Mouse (Mus musculus): ENCODE measurements around the gene Atp6v0e2. TPM values are rescaled to one million over a fixed set of nuclear protein-coding genes. Genes with fewer than 3 reads are reported as not detected.
A peak's percentile ranks its signal among the peaks of the same experiment; 100 is the strongest.

The Atp6v0e2 gene
- total RNA-seq, 2 experiments from 2014 or later = 454 to 498 TPM

- peak; percentile 51 to 83 for DNase-seq (ENCODE audit: extremely low spot score in 1 of 2, low spot score in 1 of 2)
Observed at GRCm38 (mm10) chr6:48538841-48539737, 1.7 kb downstream of the Atp6v0e2 start.

GRCm38 (mm10) chr6:48539860-48540259, 2.4 kb downstream of the Atp6v0e2 start:
- DNase-seq (ENCODE audit: extremely low spot score in 1 of 2, low spot score in 1 of 2) = no peak

GRCm38 (mm10) chr6:48540721-48541120, 3.3 kb downstream of the Atp6v0e2 start:
- DNase-seq (ENCODE audit: extremely low spot score in 1 of 2, low spot score in 1 of 2) = no peak

- DNase-seq (ENCODE audit: extremely low spot score in 1 of 2, low spot score in 1 of 2) = no peak
Observed at GRCm38 (mm10) chr6:48541560-48542450, 4.4 kb downstream of the Atp6v0e2 start.

GRCm38 (mm10) chr6:48542631-48543030, 5.2 kb downstream of the Atp6v0e2 start:
- no peak for DNase-seq (ENCODE audit: extremely low spot score in 1 of 2, low spot score in 1 of 2)

GRCm38 (mm10) chr6:48545251-48545650, 7.8 kb downstream of the Atp6v0e2 start:
- no peak for DNase-seq (ENCODE audit: extremely low spot score in 1 of 2, low spot score in 1 of 2)

- peak in 1 of 2 experiments; percentile 54 for DNase-seq (ENCODE audit: extremely low spot score in 1 of 2, low spot score in 1 of 2)
Observed at GRCm38 (mm10) chr6:48546271-48546670, 8.9 kb downstream of the Atp6v0e2 start.

- no peak for DNase-seq (ENCODE audit: extremely low spot score in 1 of 2, low spot score in 1 of 2)
Observed at GRCm38 (mm10) chr6:48546858-48547257, 9.4 kb downstream of the Atp6v0e2 start.

GRCm38 (mm10) chr6:48548314-48548713, 10.9 kb downstream of the Atp6v0e2 start:
- DNase-seq (ENCODE audit: extremely low spot score in 1 of 2, low spot score in 1 of 2) = no peak

GRCm38 (mm10) chr6:48552918-48553317, 15.5 kb downstream of the Atp6v0e2 start:
- no peak for DNase-seq (ENCODE audit: extremely low spot score in 1 of 2, low spot score in 1 of 2)

- DNase-seq (ENCODE audit: extremely low spot score in 1 of 2, low spot score in 1 of 2) = no peak
Observed at GRCm38 (mm10) chr6:48553819-48554218, 16.4 kb downstream of the Atp6v0e2 start.

- DNase-seq (ENCODE audit: extremely low spot score in 1 of 2, low spot score in 1 of 2) = peak; percentile 97 to 98
Observed at GRCm38 (mm10) chr6:48554280-48555103, 17.1 kb downstream of the Atp6v0e2 start, which contains the start of gene Lrrc61. TSS of gene Lrrc61 (plus strand) at chr6:48554796.

GRCm38 (mm10) chr6:48555104-48555890, 17.9 kb downstream of the Atp6v0e2 start:
- DNase-seq (ENCODE audit: extremely low spot score in 1 of 2, low spot score in 1 of 2) = peak in 1 of 2 experiments; percentile 26

- DNase-seq (ENCODE audit: extremely low spot score in 1 of 2, low spot score in 1 of 2) = no peak
Observed at GRCm38 (mm10) chr6:48555956-48556355, 18.5 kb downstream of the Atp6v0e2 start.

GRCm38 (mm10) chr6:48565693-48566310, 28.4 kb downstream of the Atp6v0e2 start:
- DNase-seq (ENCODE audit: extremely low spot score in 1 of 2, low spot score in 1 of 2) = no peak

GRCm38 (mm10) chr6:48566312-48566711, 28.9 kb downstream of the Atp6v0e2 start:
- no peak for DNase-seq (ENCODE audit: extremely low spot score in 1 of 2, low spot score in 1 of 2)

- DNase-seq (ENCODE audit: extremely low spot score in 1 of 2, low spot score in 1 of 2) = no peak
Observed at GRCm38 (mm10) chr6:48568036-48568984, 30.9 kb downstream of the Atp6v0e2 start.
